Mouse (Mus musculus) heart, postnatal 14 days (tissue): ENCODE data around the gene Chad. TPM values are rescaled to one million over a fixed set of nuclear protein-coding genes. Genes with fewer than 3 reads are reported as not detected.

Experiments
- DNase-seq, 2 experiments: peaks; one replicate each; pipeline ENCODE4 v3.0.0; 2021 to 2022
- intact Hi-C: fragments of 180-260 bp; cut with DNase I; formaldehyde crosslinking; loops from one replicate; pipeline ENCODE4 v1.15.1; 2025
- total RNA-seq, 2 experiments: library from RNA; stranded (reverse); gene quantifications; 2 replicates each; pipeline ENCODE4 v1.2.3; 2021

Gene Chad
- total RNA-seq, 2 experiments from 2014 or later, result 0.22 to 2.4 TPM

DNA sequence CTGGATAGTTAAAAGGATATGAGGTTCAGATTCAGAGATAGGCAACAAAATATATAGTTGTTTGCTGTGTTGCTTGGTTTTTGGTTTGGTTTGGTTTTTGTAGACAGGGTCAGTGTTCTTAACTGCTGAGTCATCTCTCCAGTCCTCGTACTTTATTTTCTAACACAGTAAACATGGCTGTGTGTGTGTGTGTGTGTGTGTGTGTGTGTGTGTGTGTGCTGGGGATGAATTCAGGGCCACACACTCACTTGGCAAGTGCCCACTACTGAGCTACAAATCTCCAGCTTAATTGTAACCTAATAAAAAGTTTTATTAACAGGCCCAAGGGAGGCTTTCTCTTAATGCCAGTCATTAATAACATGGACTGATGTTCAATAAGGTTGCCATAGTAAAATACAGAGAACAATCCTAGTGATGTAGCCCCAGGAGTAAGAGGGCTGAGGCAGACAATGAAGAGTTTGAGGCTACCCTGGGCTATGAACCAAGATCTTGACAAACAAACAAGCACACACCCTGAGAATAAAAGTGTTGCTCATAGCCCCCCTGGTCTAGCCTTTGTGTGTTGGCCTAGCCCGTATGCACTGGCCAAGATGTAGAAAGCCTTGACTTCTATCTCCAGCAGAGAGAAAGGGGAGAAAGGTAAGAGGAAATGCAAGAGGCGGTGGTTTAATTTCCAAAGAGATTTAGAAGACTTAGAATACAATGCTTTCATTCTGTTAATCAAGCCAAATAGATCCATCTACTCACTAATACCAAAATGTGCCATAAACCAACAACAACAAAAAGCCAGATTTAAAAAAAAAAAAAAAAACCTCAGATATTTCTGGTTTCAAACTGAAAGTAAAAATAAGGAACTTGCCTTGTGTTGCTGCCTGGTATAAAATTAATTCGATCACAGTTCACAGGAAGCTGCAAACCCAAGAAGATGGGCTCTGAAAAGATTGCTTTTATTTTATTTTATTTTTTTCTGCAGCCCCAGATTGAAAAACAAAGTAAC, 46.2 kb downstream of the Chad start:
- no peak for DNase-seq
- intact Hi-C loops, result no loop called here

- intact Hi-C loops, result no loop called here
- no peak for DNase-seq
Measured at GRCm38 (mm10) chr11:94614603-94615002, 49.8 kb downstream of the Chad start.

- DNase-seq, result no peak
- intact Hi-C loops, result no loop called here
Measured at GRCm38 (mm10) chr11:94615494-94615893, 50.6 kb downstream of the Chad start.

DNA sequence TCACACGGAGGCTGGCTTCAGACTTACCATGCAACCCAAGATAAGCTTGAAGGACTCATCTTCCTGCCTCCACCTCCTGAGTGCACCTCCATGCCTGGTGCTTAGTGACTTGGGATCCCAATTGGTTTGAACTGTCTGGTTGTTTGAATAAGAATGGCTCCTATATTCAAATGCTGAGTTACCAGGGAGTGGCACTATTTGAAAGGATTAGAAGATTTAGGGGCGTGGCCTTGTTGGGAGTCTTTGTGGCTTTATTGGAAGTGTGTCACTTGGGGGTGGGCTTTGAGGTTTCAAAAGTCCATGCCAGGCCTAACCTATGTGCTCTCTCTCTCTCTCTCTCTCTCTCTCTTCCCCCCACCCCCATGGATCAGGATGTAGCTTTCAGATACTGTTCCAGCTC, 52.8 kb downstream of the Chad start:
- intact Hi-C loops, result no loop called here
- no peak for DNase-seq

Other genes starting within 250 kb of the Chad start
- 10 to 100 TPM; 40.6 to 45.0 TPM for gene Luc7l3, start 243.1 kb upstream of the Chad start, total RNA-seq
- 100 to 1,000 TPM; 227 to 239 TPM for gene Ankrd40, start 237.0 kb upstream of the Chad start, total RNA-seq
- gene Abcc3, start 172.1 kb upstream of the Chad start, total RNA-seq, result 1 to 10 TPM; 2.6 to 3.3 TPM
- 10 to 100 TPM; 27.6 to 28.8 TPM for gene Cacna1g, start 90.8 kb upstream of the Chad start, total RNA-seq
- gene Spata20, start 78.9 kb upstream of the Chad start, total RNA-seq, result 1 to 10 TPM in 1 of 2 experiments, under 1 TPM in 1; 0.54 to 1.1 TPM
- 10 to 100 TPM; 19.9 to 24.0 TPM for gene Epn3, start 65.1 kb upstream of the Chad start, total RNA-seq
- 1 to 10 TPM; 1.4 to 2.1 TPM for gene Mycbpap, start 43.3 kb upstream of the Chad start, total RNA-seq
- gene Rsad1, start 15.8 kb upstream of the Chad start, total RNA-seq, result 1 to 10 TPM; 9.4 to 9.6 TPM
- gene Acsf2, start 36.8 kb downstream of the Chad start, total RNA-seq, result 10 to 100 TPM; 31.6 to 35.6 TPM
- gene Lrrc59, start 64.7 kb downstream of the Chad start, total RNA-seq, result 10 to 100 TPM; 34.7 to 37.3 TPM
- gene Mrpl27, start 88.7 kb downstream of the Chad start, total RNA-seq, result 10 to 100 TPM; 57.1 to 62.9 TPM
- 1 to 10 TPM in 1 of 2 experiments, under 1 TPM in 1; 0.45 to 1.5 TPM for gene Eme1, start 88.9 kb downstream of the Chad start, total RNA-seq
- 10 to 100 TPM; 12.5 to 15.1 TPM for gene Xylt2, start 112.5 kb downstream of the Chad start, total RNA-seq
- gene Gm11541, start 139.5 kb downstream of the Chad start, total RNA-seq, result not detected
- gene Cdc34b, start 176.7 kb downstream of the Chad start, total RNA-seq, result 1 to 10 TPM; 1.2 TPM
- not detected for gene Tmem92, start 217.7 kb downstream of the Chad start, total RNA-seq